Mouse (Mus musculus): ENCODE data around the gene Sesn2. TPM values are rescaled to one million over a fixed set of nuclear protein-coding genes. Genes with fewer than 3 reads are reported as not detected.
"Not testable (repeated sequence)": the region's sequence is repeated elsewhere in the genome, so short reads cannot be mapped to it uniquely, and the experiment has no call there.

The Sesn2 gene
- total RNA-seq (2021), result 10 to 100 TPM; 12.9 to 24.8 TPM
- long read RNA-seq, experiment 1, transcript Sesn2-201 (10 exons, 3,475 nt), result major isoform, 11 of 16 reads
- long read RNA-seq, experiment 1, partial matches to known transcripts, result 1 of 16 reads
- long read RNA-seq, experiment 1, other reads (novel, unspliced or antisense), result 4 of 16 reads
- long read RNA-seq, experiment 2, partial matches to known transcripts, result 3 of 6 reads
- long read RNA-seq, experiment 2, other reads (novel, unspliced or antisense), result 0 of 6 reads

- peak; percentile 99 for DNase-seq
Measured at GRCm38 (mm10) chr4:132510352-132510798, at the start of gene Sesn2. Sesn2 (minus strand) TSS chr4:132510501.

- DNase-seq, result not testable (repeated sequence)
Measured at GRCm38 (mm10) chr4:132555550-132555949, 45.2 kb upstream of the Sesn2 start.

- no peak for DNase-seq
Measured at GRCm38 (mm10) chr4:132554653-132555052, 44.4 kb upstream of the Sesn2 start.

DNA sequence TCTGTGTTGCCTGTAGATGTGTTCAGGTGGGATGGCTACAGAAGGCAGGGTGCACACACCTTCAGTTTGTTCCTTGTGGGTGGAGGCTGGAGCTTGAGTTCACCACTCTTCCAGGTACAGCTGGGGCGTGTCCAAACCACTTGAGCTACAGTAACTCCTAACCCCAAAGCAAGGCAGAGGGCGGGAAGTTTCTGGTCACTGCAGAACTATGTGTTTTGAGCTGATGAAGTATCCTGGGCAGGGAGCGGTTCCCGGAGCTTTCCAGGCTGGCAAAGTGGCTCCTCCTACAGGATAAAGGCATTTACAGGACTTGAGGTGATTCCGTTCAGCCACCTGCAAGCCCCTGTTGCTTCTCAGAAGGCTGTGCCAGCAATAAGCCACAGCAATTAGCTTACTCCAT is 43.9 kb upstream of the Sesn2 start:
- no peak for DNase-seq

- DNase-seq, result peak; percentile 67 to 76
Measured at GRCm38 (mm10) chr4:132545851-132546250, 35.5 kb upstream of the Sesn2 start.

GRCm38 (mm10) chr4:132542724-132543123 is 32.4 kb upstream of the Sesn2 start:
- DNase-seq, result peak in 1 of 2 experiments; percentile 34

GRCm38 (mm10) chr4:132541413-132541812 is 31.1 kb upstream of the Sesn2 start:
- DNase-seq, result peak; percentile 30 to 57

- no peak for DNase-seq
Measured at GRCm38 (mm10) chr4:132539481-132539880, 29.2 kb upstream of the Sesn2 start.

GRCm38 (mm10) chr4:132535406-132536121 is 25.3 kb upstream of the Sesn2 start, which contains the start of gene Dnajc8:
Dnajc8 (plus strand) TSS chr4:132535550.
- peak; percentile 97 to 98 for DNase-seq

GRCm38 (mm10) chr4:132532981-132533916 is 22.9 kb upstream of the Sesn2 start, which contains the start of gene Atpif1:
Atpif1 (minus strand) TSS chr4:132533659.
- DNase-seq, result peak; percentile 92 to 95

GRCm38 (mm10) chr4:132532496-132532895 is 22.2 kb upstream of the Sesn2 start:
- peak in 1 of 2 experiments; percentile 30 for DNase-seq

GRCm38 (mm10) chr4:132530033-132530804 is 19.9 kb upstream of the Sesn2 start:
- no peak for DNase-seq

GRCm38 (mm10) chr4:132529344-132529743 is 19.0 kb upstream of the Sesn2 start:
- no peak for DNase-seq

DNA sequence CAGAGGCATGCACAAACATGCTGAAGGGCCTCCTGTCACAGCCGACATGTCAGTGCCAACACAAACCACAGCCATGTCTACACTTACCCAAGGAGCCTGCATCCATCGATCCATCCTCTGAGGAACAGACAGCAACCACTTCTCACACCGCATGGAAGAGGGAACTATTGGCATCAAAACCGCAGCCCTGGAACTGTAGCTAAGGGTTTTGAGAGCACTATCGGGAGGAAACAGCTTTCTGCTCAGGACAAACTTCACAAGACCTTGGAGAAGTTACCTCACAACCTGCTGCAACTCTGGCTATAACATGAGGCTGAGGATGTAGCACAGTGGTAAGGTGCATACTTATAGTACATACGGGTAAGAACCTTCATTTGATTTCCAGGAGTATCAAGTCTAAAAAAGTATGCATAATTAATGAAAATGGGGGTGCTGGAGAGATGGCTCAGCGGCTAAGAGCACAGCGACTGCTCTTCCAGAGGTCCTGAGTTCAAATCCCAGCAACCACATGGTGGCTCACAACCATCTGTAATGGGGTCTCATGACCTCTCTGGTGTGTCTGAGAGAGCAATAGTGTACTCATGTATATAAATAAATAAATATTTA is 17.7 kb upstream of the Sesn2 start:
- no peak for DNase-seq

GRCm38 (mm10) chr4:132526678-132527077 is 16.4 kb upstream of the Sesn2 start:
- DNase-seq, result no peak

- DNase-seq, result no peak
Measured at GRCm38 (mm10) chr4:132524808-132525207, 14.5 kb upstream of the Sesn2 start.

- no peak for DNase-seq
Measured at GRCm38 (mm10) chr4:132524321-132524741, 14.0 kb upstream of the Sesn2 start.

DNA sequence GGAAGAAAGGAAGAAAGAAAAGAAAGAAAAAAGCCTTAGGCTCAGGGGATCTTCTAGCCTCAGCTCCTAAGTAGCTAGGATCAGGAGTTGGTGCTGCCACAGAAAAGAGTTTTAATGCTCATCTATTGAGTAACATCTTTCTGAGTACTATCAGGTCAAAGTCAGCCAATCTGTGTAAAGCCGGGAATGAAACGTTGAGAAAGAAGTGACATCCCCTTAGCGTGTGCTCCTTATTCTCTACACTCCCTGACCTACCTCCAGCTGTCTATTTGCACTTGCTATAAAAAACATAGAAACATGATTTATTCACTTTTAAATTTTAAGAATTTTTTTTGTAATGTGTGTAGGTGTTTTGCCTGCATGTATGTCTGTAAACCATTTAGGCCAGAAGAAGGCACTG is 8.9 kb upstream of the Sesn2 start:
- no peak for DNase-seq

DNA sequence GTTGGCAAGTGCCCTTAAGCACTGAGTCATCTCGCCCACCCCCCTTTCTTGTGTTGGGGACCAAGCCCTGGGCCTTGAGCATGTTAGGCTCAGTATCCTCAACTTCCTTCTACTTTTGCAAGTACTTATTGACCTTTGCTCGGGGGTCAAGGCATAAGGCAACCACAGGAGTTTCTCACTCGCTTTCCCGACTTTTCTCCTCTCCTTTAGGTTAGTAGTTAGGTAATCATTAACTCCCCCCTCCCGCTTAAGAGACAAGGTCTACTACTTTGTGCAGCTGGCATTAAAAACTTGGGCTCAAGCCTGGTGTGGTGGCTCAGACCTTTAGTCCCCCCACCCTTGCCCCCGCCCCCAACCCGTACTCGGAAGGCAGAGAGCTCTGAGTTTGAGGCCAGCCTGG is 7.8 kb upstream of the Sesn2 start:
- no peak for DNase-seq

DNA sequence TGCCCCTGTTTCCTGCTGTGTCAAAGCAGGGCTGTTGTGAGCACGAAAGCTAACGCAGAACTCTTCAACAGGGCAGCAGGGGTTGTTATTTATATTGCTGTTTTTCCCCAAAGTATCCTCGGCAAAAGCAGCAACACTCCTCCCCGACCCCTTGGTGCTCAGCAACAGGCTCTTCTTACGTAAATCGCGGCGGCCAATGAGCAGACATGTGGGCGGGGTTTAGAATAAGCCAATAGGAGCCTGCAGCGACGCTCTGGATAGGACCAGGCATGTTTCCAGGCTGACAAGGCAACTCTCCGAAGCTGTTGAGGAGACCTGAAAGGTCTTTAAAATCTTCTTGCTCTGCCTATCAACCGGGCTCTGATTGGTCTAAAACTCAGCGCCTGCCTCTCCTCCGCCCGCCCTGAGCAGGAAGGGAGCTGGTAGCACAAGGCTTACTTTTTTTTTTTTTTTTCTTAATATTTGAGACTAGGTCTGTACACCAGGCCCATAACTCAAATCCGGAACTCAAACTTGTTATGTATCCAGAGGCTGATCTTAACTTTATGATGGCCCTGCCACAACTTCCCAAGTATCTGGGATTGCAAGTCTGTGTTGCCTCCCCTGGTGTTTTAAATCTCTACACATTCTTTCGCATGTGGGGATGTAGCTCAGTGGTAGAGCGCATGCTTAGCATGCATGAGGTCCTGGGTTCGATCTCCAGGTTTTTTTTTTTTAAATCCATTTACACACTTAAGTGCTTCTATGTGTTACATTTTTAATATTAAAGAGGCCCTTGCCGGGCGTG is 5.3 kb upstream of the Sesn2 start:
- peak; percentile 93 for DNase-seq

Measured in adrenal gland, postnatal 36 days (tissue).